Mouse (Mus musculus) cerebellum, adult 18-20 months (tissue): ENCODE data around the gene Gale.
"Not testable (repeated sequence)": the region's sequence is repeated elsewhere in the genome, so short reads cannot be mapped to it uniquely, and the experiment has no call there.

Source experiments
- DNase-seq, 2 experiments: peaks; one replicate each; pipeline ENCODE4 v3.0.0; 2021

The Gale gene

DNA sequence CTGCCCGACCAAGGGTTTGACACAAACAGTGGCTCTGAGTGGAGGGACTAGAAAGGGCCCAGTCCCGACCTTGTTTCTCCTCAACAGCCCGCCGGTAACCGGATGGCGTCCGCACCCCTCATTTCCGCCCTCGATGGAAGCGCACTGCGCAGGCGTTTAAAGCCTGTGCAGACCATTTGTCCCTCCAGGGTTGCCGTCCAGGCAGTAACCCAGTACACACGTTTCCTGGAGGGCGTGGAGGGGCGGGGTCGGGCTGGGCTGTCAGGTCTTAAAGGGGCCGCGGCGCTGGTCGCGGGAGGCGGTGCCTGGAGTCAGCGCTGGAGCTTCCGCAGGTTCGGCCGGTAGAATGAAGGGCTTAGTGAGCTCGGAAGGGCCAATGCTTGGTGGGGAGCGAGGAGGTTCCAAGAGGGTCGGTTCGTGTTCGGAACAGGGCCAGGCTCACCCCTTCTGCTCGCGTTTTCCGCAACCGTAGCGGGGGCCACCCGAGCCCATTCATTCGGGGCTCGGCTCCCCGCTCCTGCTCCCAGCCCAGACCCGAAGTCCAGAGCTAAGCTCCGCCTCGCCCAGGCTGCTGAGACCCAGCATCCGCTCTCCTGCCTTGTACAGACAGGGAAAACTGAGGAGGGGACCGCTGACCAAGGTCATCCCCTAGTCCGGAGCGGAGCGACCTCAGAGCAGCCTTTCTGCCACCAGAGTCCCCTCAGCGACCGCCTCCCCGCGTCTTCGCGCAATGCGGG is at the start of gene Gale:
Gale (plus strand) TSS at position 271 of the 737 bp plus-strand sequence.
- peak; percentile 96 to 97 for DNase-seq

DNA sequence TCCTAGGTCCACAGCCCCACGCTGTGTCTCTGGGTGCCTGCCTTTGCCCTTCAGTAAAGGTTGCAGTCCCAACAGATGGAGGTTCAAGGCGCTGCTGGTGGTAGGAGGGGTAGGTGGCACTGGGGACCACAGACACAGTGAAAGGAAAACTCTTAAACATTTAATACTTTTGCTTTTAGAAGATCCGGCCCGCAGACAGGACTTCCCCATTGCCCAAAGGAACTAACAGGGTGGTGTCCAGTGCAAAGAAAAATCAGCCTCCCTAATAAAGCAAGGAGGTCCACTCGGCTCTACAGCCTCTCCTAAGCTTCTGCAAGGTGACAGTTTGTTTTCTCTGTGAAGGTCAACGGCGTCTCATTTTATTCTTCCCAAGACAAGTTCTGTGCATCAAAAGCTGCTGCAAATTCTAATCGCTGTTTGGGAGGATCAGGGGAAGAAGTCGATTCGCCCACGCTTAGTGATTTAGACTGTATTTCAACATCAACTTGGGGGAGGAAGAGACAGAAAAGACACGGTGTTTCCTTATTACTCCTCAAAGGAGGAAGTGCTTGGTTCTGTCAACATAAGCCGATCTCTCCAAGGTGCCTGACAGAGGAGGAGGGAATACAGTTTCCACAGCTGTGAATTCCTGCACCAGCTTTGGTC is 44.8 kb upstream of the Gale start:
- DNase-seq, result no peak

DNA sequence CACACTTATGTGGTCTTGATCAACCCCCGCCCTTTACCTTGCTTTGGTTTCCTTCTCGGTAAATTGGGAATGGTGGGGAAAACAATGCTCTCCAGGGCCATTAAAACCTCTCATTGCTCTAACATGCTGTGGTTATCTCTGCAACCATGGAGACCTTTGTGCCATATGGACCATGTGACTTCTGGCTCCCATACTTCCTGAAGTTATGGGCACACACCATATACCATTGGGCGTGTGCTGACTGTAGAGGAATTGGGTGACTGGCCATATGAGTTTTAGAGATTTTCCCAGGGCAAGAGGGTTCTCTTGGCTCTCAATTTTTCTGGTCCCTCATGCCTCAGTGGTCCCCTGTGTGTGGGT is 44.3 kb upstream of the Gale start:
- no peak for DNase-seq

DNA sequence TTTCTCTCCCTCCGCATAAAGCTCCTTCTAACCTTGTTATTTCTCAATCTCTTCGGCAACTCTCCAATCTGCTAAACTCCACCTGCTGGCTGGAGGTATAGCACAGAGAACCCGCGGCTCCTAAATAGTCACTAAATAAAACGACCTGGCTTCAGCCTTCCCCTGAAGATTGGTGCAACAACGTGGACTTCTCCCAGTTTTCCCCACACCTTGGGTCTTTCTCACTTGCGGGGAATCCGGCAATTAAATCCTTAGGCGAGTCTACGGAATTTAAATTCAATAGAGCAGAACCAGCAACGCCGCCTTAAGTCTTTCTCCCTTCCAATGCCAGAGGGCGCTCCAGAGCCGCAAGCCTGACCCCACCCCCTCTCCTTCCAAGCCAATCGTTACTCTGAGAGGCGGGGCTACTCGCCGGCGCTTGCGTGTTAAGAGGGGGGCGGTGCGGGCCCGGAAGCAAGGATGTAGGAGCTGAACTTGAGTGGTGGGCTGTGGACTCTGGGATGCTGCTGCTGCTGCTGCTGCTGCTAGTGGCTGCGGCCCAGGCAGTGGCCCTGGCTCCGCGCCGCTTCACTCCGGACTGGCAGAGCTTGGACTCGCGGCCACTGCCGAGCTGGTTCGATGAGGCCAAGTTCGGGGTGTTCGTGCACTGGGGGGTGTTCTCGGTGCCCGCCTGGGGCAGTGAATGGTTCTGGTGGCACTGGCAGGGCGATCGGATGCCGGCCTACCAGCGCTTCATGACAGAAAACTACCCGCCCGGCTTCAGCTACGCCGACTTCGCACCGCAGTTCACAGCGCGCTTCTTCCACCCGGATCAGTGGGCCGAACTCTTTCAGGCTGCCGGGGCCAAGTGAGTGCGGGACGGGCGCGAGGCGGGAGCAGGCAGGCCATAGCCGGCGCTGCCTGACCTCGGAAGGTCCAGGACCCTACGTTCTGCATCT is 43.0 kb upstream of the Gale start, which contains the start of gene Fuca1:
Fuca1 (plus strand) TSS at position 432 of the 938 bp plus-strand sequence.
- DNase-seq, result peak; percentile 95 to 97

DNA sequence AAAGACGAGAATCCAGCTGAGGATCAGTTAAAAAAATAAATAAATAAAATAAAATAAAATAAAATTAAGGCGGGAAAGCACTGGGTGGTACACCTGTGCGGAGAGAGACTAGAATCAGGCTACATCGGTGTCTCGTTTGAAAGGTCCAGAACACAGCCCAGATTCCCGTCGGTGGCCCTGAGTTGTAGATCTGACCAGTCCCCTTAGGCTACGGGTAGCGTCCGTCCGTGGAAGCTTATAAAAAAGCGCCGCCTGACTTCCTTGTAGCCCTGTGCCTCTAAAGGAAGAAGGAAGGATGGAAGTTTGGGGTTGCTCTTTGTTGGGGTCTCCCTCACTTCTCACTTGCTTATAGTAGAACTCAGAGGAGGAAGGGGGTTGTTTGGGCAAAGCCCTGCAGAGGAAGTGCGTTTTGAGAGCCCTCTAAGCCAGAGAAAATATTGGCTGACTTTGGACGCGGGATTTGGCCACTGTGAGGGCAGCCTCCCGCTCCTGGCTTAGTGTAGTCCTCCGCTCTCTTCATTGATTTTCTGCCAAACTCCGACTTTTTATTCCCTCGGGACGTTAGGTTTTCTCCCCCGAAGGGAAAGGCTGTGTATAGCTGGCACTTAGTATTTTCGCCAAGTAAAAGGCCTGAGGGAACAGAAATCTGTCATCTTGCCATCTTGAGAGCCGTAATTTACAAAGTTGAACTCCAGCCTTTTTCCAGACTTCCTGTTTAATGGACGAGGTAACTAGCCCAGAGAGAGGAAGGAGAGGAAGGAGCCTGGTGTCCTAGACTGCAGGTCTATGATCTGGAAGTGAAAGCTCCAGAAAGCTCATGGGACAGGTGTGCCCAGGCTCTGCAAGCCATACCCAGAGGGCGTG is 42.0 kb upstream of the Gale start:
- peak in 1 of 2 experiments; percentile 17 for DNase-seq

DNA sequence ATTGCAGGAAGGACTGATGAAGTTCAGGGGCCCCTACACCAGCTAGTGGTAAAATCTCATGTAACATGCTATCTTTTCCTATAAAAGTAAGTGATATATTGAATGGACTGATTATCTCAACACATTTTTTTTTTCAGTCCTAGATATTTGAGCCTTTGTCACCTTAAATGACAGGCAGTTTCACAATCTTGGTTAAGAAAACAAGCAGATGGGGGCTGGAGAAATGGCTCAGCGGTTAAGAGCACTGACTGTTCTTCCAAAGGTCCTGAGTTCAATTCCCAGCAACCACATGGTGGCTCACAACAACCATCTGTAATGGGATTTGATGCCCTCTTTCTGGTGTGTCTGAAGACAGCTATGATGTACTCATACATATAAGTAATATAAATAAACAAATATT is 41.3 kb upstream of the Gale start:
- no peak for DNase-seq

DNA sequence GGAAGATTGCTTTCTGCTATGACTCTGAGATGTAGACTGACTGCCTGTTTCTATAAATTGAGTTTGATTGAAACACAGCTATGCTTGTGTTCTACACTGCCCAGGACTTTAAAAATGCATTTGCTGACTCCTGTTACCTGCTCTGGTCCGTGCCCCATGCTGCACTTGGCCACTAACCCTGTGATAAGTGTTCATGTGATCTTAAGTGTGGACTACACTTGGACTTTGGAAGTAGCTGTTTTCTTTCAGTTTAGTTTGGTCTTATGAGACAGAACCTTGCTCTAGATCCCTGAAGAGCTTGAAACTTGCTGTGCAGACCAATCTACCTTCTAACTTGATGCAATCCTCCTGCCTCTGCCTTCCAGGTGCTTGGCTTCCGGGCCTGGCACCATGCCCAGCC is 39.1 kb upstream of the Gale start:
- DNase-seq, result no peak

DNA sequence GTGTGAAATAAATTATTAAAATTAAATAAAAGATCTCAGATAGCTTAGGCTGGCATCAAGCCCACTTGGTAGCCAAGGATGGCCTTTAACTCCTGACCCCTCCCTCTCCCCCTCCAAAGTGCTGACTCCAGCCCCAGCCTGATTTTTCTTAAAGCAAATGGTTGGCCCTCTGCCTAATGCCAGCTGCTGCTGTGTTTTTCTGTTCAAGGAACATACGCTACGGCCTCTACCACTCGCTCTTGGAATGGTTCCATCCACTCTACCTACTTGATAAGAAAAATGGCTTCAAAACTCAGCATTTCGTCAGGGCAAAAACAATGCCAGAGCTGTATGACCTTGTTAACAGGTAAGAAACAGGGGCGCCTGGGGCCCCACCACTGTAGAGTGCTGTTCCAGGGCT is 38.2 kb upstream of the Gale start:
- DNase-seq, result no peak

DNA sequence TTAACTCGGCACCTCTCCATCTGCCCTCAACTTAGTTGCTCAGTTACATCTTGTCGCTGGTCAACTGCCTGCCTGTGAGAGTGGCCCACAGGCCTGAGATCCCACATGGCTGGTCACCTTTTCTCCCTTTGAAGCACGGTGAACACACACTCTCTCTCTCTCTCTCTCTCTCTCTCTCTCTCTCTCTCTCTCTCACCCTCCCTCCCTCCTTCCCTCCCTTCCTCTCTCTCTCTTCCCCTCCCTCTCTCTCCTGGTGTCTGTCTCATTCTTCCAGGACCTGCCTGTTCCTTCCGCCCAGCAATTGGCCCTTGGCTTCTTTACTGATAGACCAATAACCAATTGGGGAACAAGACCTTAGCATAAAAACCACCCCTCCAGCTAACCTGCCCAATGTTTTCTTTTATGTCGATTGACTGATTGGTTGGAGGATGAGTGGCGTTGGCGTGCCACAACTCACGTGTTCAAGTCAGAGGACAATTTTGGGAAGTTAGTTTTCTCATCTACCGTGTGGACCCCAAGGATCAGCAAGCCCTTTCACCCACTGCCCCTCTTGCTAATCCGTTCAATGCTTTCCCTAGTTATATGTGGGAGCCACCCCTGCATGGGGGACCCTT is 37.2 kb upstream of the Gale start:
- no peak for DNase-seq

DNA sequence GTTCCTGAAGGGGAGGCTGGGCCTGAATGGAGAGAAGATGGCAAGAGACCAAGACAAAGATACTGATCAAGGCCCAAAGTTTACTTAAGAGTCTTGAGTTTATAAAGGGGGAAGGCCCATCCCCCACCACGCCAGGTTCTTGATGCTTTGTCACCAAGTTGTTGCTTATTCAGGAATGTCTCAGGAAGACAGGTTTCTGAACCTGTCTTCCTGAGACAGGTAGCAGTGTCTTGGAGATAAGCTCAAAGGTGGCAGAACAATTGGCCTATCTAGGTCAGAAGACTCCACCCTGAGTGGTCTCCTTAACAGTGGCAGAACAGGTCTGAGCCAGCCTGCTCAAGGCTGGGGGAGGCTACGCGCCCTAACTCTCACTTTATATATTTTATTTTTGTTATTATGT is 36.7 kb upstream of the Gale start:
- DNase-seq, result no peak

DNA sequence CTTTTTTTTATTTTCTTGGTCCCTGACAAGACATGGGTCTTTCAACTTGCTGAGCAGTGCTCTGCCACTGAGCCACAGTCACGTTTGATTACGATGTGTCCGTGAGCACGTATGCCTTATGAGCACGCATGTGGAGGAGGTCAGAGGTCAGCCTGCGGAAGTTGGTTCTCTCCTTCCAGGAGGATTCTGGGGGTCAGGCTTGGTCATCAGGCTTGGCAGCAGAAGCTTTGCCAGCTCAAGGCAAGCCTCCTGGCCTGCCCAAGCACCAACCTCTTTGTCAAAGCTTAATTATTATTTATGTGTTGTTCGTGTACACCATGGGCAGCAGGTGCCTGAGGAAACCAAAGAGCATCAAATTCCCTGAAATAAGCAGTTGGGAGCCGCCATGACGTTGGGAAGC is 35.2 kb upstream of the Gale start:
- no peak for DNase-seq

DNA sequence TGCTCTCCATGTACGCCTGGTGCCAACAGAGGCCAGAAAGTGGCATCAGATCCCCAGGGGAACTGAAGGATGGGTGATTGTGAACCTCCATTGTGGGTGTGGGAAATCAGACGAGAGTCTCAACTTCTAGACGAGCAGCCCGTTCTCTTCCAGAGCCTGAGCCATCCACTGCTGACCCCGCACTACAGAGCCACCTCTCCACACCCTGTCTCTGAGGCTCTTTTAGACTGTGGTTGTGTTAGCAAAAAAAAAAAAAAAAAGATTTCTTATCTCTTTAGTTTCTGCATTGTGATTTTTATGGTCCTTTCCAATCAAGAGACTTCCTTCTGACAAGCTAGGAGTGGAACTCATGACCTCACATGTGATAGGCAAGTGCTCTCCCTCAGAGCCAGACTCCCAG is 34.1 kb upstream of the Gale start:
- no peak for DNase-seq

DNA sequence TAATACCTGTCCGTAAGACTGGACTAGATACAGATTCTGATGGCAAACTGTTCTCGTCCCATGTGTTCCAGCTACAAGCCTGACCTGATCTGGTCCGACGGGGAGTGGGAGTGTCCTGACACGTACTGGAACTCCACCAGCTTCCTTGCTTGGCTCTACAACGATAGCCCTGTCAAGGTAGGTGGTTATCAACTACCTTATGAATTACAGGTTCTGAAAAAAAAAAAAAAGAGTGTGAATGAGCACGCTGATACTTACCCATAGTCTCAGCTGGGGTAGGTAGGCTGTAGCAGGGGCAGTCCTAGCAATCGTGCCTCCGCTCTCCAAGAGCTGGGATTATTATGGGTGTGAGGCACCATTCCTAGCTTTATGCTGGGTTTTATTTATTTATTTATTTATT is 33.7 kb upstream of the Gale start:
- DNase-seq, result no peak

DNA sequence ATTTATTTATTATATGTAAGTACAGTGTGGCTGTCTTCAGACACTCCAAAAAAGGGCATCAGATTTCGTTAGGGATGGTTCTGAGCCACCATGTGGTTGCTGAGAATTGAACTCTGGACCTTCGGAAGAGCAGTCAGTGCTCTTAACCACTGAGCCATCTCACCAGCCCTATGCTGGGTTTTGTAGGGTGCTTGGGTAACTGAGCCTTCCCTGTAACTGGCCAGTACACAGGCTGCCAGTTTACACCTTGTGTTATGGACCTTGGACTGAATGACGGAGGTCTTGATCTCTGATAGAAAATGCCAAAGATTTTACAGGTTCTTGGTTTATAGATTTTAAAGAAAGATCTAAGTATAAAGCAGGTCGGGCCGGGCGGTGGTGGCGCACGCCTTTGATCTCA is 33.3 kb upstream of the Gale start:
- no peak for DNase-seq

DNA sequence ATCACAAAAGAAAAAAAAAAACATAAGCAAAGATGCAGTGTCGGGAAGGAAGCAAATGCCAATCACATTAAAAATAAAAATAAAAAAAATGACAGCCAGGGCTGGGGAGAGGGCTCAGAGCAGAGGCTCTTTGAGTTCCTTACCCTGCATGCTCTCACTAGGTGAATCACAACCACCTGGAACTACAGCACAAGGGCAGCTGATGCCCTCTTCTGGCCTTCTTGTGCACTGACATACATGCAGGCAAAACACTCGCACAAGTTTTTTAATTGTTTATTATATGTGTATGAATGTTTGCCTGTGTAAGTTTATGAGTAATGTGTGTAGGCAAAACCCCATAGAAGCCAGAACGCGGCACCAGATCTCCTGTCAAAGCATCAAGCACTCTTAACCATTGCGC is 31.7 kb upstream of the Gale start:
- DNase-seq, result no peak

DNA sequence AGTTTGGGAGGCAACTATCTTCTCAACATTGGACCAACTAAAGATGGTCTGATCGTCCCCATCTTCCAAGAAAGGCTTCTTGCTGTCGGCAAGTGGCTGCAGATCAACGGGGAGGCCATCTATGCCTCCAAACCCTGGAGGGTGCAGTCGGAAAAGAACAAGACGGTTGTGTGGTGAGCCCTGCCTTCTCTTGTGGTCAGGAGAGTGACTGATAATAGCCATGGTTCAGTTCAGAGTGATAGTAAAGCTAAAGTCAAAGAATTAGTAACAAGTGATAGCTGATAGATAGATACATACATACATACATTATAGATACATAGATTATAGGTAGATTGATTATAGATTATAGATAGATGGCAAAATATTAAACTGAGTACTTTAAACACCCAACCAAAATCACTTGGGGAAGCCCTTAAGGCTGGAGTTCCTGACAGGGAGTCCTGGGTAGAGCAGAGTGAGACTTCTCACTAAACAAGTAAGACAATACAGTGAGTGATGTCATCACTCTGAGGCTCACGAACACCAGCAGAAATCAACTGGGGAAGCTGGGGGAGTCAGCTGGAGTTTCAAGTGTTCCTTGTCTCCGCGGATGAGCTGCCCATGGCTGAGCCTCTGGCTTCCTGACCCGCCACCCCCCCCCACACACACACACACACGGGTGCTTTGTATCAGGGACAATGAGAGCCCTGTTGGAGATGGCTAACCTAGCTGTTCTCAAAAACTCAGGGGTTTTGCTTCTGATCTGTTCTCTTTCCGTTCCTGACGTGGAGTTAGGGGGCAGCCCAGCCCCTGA is 28.6 kb upstream of the Gale start:
- no peak for DNase-seq

DNA sequence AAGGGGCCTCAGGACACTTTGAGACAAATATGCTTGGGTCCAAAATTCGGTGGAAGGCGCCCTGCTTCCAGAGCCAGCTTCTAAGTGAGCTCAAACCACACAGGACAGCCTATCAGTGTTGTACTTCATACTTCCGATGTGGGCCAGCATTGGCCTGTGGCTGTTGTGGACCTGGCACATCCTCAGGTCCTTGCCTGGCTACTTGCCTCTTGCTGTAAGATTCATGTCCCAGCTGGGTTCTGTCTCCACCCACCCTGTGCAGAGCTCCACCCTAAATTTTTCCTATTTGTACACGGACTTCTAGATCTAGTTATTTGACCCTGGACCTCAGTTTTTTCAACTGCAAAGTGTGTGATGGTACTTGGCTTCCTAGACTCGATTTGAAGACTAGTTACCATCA is 28.0 kb upstream of the Gale start:
- no peak for DNase-seq

DNA sequence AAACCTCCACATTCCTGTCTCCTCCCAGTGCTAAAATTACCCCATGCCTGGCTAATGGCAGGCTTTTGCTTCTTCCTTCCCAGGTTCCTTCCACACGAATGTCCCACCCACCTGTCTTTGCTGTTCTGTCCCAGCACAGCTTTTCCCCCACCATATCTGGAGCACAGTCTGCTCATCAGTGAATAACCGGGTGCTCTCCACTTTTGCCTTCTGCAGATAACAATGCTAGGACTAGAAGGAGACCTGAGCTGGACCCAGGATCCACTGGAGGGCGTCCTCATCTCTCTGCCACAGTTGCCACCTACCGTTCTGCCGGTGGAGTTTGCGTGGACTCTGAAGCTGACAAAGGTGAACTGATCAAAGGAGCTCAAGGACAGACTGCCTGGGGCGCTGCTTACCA is 24.7 kb upstream of the Gale start:
- no peak for DNase-seq

DNA sequence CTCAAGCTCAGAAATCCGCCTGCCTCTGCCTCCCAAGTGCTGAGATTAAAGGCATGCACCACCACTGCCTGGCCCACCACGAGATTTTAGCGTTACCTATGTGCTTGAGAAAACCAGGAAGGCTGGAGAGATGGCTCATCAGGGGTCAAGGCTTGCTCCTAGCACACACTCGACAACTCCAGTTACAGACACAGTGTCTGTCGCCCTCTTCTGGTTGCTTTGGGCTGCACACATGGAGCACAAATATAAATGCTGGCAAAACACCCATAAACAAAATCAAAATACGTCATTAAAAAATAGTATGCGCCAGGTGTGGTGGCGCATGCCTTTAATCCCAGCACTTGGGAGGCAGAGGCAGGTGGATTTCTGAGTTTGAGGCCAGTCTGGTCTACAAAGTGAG is 22.5 kb upstream of the Gale start:
- DNase-seq, result not testable (repeated sequence)

DNA sequence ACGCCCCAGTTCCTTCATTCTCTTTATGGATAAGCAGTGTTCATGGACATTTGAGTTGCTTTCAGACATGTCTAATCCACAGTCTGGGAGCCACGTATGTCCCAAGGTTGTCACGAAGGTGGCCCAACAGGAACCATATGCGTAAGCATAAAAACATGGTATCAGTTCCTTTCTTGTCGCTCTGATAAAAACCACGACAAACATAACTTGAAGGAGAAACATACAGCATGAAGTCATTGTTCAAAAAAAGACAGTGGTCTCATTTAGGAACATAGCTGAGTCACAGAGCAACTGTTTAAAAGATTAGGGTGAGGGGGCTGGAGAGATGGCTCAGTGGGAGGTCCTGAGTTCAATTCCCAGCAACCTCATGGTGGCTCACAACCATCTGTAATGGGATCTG is 21.3 kb upstream of the Gale start:
- DNase-seq, result no peak

DNA sequence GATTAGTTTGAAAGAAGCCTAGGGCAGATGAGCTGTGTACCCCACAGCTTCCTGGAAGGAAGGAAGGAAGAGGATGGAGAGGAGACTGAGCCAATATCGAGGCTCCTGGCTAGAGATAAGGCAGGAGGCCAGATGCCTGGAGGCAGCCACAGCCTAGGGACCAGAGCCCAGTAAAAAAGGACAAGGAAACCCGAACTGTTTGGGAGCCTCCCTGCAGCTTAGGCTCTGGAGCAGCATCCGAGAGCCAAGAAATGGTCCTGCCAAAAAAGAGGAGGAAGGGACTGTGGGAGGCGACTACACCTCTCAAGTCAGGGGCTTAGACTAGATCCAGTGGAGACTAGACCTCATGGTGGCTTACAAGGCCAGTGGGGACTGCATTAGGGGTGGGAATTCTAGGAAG is 20.1 kb upstream of the Gale start:
- no peak for DNase-seq
